Mouse (Mus musculus) kidney, postnatal 14 days (tissue): ENCODE results near the gene Thsd4.

Experiments used
- DNase-seq: peaks from one replicate; pipeline ENCODE4 v3.0.0; 2022; ENCODE audit warnings: mixed read lengths

The Thsd4 gene

DNA sequence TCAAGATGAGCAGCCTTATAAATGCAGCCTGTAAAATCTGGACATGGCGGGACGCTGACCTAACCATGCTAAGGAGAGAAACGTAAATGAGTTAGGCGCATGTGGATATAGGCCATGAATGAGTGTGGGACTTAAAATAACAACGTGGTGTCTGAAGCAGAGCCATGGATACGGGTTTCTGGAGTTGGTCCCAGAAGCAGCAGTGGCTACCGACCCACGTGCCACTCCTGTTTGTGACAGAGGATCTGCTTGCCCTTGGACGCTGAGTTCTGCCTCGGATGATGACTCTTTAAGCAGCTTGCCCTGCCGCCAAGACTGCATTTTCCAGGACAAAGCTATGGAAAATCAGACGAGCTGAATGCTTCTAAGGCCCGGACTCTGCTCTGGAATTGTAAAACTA, 262.2 kb downstream of the Thsd4 start:
- no peak for DNase-seq

DNA sequence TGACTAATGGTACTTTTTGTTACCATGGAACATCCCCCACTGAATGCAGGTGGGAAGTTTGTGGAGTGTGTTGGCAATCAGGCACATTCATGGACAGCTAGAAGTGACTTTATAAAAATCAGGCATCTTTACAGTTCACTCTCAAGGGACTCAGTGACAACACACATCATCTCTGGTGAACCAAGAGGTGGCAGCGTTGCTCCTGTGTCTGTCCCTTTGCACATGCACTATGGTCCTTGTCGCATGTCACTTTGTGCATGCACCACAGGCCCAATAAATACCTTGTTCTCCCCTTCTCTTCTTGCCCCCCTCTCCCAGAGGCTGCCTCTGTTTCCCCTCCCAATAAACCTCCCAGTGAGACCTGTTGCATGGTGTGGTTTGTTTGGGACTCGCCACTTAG, 270.1 kb downstream of the Thsd4 start:
- peak; percentile 33 for DNase-seq

DNA sequence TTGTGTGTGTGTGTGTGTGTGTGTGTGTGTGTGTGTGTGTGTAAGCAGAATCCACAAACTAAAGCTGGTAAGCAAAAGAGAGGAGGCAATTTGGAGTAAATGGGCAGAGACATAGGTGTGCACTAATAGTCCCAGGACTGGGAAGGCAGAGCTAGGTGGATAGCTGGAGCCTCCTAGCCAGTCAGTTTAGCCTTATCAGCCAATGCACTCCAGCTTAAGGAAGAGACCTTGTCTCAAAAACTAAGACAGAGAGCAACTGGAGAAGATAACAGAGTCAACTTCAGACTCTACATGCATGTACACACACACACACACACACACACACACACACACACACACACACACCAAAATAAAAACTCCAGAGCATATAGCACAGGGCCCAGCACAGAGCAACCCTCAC, 271.4 kb downstream of the Thsd4 start:
- no peak for DNase-seq

GRCm38 (mm10) chr9:60247998-60248397, 273.8 kb downstream of the Thsd4 start:
- no peak for DNase-seq

- peak; percentile 78 for DNase-seq
Measured at GRCm38 (mm10) chr9:60244943-60245342, 276.9 kb downstream of the Thsd4 start.

DNA sequence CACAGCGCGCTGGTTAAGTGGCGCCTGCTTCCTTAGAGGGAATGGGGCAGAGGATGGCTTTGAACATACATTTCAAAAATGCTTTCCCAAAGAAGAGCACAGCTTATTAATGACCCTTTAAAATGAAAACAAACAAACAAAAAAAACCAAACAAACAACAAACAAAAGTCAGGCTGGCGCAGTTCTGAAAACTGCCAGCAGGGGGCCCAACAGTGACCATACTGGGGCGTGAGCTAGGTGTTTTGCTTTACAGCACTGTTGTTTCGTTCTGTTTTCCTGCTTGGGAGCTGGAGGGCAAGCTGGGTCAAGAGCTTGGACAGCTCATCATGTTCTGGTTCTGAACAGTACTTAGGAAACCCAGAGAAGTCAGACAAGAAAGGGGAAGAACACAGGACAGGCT, 278.3 kb downstream of the Thsd4 start:
- no peak for DNase-seq

DNA sequence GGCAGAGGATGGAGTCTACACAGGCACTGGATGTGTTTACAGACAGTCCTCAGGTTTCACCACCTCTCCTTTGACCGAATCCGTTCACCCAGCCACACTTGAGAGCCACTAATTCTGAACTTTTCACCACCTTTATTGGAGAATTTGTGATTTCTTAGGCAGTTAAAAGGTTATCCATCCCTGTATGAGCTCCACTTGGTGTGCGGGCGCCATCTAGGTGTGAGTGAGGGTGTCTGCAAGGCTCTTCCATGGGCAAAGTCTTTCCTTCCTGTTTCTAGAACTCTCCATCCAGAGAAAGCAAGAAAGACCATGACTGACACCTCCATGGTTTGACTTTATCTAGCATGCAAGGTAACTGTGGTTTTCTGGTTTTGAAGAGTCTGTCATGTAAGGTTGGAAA, 284.2 kb downstream of the Thsd4 start:
- DNase-seq: peak; percentile 62

DNA sequence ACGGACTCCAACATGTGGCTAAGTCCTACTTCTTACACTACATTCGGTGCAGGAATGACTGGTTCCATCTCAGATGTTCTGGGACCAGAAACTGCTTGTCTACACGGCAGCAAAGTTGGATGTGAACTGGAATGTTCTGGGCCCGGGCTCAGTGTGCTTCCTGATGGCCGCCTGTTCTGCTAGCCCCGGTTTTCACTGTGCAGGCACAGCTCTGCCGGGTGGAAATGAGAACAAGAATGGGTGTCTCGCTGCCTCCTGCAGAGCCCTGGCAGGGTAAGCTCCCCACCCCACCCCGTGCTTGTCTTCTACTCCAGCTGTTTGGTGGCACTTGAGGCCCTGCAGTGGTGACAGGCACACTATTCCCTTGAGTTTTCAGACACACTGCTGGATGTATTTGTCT, 285.7 kb downstream of the Thsd4 start:
- no peak for DNase-seq

DNA sequence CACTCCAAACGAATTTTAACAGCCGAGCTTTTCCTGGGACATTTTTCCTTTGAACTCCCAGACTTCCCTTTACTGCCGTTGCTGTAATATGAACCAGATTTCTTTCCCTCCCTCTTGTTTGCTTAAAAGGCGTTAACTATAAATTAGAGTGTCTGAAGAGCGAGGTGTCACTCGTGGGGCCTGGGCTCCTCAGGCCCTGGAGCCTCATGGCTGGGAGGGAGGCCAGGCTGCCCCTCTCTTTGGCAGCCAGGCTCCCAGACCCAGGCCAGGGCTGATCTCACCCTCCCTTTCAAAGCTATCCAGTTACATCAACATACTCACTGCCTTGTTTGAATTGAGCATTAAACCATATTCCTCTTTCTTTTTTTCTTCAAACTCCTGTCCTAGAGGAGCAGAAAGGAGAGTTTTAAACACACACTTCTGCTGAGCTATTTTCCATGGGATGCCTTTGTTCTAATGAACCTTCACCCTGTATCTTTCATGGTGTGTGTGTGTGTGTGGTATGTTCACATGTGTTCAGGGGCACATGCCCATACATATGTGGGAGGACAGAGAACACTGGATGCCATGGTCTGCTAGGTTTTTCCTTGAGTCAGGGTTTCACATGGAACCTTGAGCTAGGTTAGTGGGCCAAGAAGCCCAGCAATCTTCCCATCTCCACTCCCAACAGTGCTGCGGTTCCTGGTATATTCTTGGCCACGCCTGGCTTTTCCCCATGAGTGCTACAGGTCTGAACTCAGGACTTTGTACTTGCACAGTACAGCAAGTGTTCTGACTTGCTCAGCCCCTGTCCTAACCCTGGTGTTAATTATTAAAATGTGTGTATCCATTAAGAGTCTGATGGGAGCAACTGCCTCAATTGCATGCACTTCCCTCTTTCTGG, 287.4 kb downstream of the Thsd4 start:
- peak; percentile 77 for DNase-seq

DNA sequence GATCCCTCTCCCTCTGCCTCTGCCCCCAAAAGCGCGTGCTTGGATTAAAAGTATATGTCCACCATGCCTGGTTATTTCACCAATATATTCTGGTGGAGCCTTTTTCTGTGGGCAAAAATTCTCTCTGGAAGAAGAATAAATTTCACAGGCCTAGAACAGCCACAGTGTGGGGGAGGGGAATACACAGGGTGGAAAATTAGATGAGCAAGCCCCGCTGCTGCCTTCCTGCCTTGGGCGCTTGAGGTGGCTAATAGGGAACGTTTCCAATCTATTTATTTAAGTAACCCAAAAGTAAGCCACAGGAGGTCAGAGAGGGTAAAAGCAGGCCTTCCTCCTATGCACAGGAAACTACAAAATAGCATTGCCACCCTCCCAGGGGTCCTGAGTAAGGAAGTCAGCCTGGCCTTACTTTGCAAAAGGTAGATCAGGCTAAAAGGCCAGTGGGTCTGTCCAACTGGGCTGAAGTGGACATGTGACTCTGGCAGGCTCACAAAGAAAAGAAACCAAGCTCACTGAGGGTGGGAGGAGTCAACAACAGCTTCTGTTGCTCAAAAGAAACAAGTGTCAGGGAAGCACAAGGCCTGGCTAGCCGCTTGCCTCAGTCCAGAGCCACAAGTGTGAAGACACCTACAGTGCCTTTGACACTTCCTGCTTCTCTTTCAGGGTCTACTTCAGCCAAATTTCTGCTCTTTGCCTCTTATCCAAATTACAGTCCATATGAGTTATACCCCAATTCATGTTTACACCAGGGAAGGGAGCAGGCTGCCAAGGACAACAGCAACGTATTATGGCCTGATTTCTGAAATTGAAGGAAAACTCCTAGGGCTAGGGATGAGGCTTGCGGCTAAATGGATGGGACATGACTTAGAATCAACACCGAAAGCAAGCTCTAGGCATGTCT, 289.6 kb downstream of the Thsd4 start:
- DNase-seq: peak; percentile 18

DNA sequence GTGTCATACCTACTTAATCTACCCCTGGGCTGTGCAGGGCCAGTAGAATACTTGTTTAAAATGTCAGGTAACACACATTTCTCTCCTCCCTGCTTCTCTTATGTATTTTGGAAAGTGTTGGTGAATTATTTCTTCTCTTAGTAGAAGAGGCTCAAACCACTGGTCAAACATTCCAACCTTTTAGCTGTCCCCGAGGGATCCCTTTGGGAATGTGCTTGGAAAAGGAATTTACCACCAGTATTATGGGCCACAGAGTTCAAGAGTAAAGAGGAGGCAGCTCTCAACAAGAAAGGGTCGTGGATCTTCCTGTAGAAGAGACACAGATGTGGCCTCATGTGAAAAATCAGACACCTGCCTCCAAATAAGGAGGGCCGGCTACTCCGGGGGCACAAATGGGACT, 292.4 kb downstream of the Thsd4 start:
- DNase-seq: no peak

GRCm38 (mm10) chr9:60227727-60228126, 294.1 kb downstream of the Thsd4 start:
- no peak for DNase-seq

DNA sequence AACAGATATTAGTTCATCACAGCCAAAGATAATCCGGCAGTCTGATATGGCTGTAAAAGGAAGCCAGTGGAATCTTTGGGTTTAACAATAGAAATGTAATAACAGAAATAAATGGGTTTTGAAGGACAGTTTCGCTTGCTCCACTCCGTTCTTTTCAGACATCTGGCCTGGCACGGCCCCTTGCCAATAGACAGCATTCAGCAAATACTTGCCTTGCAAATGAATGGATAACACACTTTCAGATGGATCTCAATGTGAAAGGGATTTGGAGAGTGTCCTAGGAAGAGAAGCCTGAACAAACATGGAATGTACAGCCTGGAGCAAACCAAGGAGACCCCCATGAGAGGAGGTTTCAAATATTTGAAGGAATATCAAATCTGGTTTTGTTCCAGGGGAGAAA, 295.2 kb downstream of the Thsd4 start:
- DNase-seq: no peak

- DNase-seq: no peak
Measured at GRCm38 (mm10) chr9:60226155-60226554, 295.7 kb downstream of the Thsd4 start.

- no peak for DNase-seq
Measured at GRCm38 (mm10) chr9:60225453-60225852, 296.4 kb downstream of the Thsd4 start.

- no peak for DNase-seq
Measured at GRCm38 (mm10) chr9:60224039-60224695, 297.7 kb downstream of the Thsd4 start.

DNA sequence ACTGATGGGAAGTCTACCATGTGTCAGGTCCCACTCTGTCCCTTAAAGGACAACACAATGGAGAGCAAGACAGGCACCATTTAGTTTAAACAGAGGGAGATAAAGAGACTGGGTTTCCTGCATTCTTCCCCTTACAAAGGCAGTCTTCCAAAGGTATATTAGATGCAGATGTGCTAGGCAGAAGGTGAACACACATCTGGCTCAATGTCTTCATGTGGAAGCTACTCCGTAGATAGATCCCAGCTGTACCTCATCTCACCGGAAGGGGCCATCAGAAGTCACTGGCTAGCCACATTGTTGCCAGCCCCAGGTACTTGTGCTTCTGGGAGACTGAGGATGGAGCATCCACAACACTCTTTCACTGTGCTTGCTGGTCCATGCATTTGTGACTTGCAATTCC, 301.4 kb downstream of the Thsd4 start:
- no peak for DNase-seq

GRCm38 (mm10) chr9:60218396-60218795, 303.4 kb downstream of the Thsd4 start:
- no peak for DNase-seq

GRCm38 (mm10) chr9:60216029-60216428, 305.8 kb downstream of the Thsd4 start:
- no peak for DNase-seq

DNA sequence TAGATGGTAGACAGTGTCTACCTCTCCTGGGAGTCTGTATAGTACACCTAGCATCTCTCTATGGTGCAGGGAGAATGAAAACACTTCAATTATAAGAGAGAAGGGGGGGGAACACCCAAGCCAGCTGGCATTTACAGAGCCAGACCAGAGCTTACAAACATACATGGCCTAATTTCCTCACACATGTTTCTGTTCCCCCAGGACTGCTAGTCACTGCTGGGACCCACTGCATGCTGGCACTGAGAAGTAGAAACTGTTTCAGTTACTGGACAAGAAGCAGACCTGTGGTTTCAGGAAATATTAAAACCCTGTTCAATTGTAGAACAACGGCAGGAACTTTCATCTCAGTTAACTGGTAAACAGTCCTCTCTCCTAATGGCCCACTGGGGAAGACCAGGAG, 308.7 kb downstream of the Thsd4 start:
- no peak for DNase-seq

DNA sequence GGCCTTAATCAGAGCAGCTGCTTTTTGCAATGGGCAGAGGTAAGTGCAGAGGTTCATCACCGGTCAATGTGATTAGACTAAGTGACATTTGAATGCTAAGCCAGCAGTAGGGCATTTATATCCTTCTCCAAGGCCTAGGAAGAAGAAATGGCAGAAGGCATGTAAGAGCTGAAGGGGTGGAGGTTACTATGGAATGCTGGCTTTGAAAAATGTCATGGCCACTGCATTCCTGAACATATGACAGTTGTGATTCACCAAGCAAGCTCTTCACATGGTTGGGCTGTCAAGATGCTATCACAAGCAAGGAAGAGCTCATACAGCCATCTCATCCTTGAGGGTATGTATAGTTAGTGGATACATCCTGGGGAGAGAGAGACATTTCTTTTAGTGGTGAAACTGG, 313.0 kb downstream of the Thsd4 start:
- DNase-seq: no peak

GRCm38 (mm10) chr9:60203141-60203540, 318.7 kb downstream of the Thsd4 start:
- no peak for DNase-seq

DNA sequence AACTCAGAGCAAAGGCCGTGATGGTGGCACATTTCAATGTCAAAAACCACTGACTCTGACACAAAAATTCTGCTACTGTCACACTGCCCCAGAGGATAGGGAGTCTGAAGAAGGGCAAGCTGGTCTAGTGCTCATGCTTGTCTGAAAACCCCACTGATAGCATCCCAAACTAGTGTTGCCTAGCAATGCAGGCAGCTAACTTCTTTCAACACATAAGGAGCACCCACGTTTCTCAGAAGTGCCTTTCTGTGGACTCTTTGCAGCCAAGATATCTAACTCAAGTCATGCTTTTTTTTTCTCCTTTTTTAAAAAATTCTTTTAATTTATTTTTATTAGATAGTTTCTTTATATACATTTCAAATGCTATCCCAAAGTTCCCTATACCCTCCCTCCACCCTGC, 321.4 kb downstream of the Thsd4 start:
- no peak for DNase-seq
